Mouse (Mus musculus): Measurements from ENCODE around the gene St6galnac4. TPM values are rescaled to one million over a fixed set of nuclear protein-coding genes. Genes with fewer than 3 reads are reported as not detected.
A peak's percentile ranks its signal among the peaks of the same experiment; 100 is the strongest.

The St6galnac4 gene
- 15.9 and 17.1 TPM in 2 replicates for polyA plus RNA-seq (2016; fragmentation: Nextera tagmentation; extraction: Ambion mirVana)

DNA sequence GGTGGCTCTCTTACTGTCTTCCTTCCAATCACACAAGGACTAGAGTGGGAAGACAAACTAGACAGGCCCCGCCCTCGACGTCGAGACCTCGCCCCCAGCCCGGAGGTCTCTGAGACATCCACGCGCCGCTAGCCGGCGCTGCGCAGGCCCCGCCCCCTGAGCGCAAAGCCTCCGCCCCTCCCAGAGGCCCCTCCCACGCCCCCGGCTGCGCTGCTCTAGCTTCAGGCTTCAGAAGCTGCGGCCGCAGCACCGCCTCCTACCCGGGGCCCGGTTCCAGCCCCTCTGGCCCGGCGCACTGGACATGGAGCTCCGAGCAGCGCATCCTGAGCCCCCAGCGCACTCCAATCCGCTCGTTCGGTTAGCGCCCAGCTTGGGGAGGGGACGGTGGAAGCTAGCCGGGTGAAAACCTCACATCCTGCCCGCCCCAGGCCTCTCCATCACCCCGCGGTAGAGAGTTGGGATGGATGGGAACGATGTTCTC lies at the start of gene St6galnac4:
St6galnac4 (plus strand) TSS at position 225 of the 481 bp plus-strand sequence.
- under 1% methylated on average over 38 of the region's 38 CpGs for WGBS
- peak; percentile 95 for DNase-seq (ENCODE audit: low spot score)
- H3K4me1 ChIP-seq, result peaks cover 39% of the 10 kb centered on the region
- H3K4me3 ChIP-seq, result peak within 1 kb of the TSS; percentile 60
- H3K27me3 ChIP-seq (ENCODE audit: low read depth, poor library complexity, severe bottlenecking), result peaks cover 42% of the 10 kb centered on the region
- H3K36me3 ChIP-seq, result no peaks in the 10 kb centered on the region
- peak within 1 kb of the TSS; percentile 84 for H3K27ac ChIP-seq (replicated peaks)
- no peaks in the 10 kb centered on the region for H3K9me3 ChIP-seq (replicated peaks)

DNA sequence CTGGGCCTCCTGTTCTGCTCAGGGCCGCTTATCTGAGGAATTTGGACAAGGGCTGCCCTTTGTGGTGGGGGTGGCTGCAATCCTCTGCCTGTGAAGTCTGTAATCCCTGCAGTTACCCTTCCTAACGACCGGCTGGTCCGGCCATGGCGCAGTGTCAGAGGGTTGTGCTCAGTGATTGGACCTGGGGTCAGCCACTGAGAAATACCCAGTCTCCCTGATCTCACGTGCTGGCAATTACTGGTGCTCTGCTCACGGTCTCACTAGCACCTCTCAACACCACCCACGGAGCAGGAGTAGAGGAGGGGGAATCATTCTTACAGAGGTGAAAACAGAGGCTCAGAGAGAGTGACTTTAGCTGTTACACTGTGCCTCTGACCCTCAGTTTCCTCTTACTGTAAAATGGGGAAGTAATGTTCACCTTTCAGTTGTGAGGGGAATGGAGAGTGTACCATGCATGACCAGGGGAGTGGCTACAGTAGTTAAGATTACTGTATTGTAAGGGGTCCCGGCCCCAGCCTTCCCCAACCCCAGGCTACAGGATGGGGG lies 49.5 kb upstream of the St6galnac4 start:
- peak overlapping the region; percentile 94 for H3K27ac ChIP-seq (replicated peaks)
- 13% methylated on average over 9 of the region's 9 CpGs for WGBS
- peak; percentile 44 for DNase-seq (ENCODE audit: low spot score)

GRCm38 (mm10) chr2:32537941-32538340 lies 49.0 kb upstream of the St6galnac4 start:
- DNase-seq (ENCODE audit: low spot score), result no peak
- Histone ChIP-seq H3K4me3 (peak overlapping the region; percentile 91), H3K27me3 (ENCODE audit: low read depth, poor library complexity, severe bottlenecking) (no peaks in the 10 kb centered on the region), H3K9me3 (replicated peaks) (no peaks in the 10 kb centered on the region), H3K4me1 (peaks cover 78% of the 10 kb centered on the region), H3K36me3 (no peaks in the 10 kb centered on the region), H3K27ac (replicated peaks) (peak overlapping the region; percentile 94)
- WGBS, result 89% methylated on average over 5 of the region's 5 CpGs

More for the DNA sequence above, 49.5 kb upstream of the St6galnac4 start:
- H3K4me1 ChIP-seq, result peaks cover 78% of the 10 kb centered on the region
- no peaks in the 10 kb centered on the region for H3K9me3 ChIP-seq (replicated peaks)
- peak overlapping the region; percentile 91 for H3K4me3 ChIP-seq
- H3K36me3 ChIP-seq, result no peaks in the 10 kb centered on the region
- no peaks in the 10 kb centered on the region for H3K27me3 ChIP-seq (ENCODE audit: low read depth, poor library complexity, severe bottlenecking)

DNA sequence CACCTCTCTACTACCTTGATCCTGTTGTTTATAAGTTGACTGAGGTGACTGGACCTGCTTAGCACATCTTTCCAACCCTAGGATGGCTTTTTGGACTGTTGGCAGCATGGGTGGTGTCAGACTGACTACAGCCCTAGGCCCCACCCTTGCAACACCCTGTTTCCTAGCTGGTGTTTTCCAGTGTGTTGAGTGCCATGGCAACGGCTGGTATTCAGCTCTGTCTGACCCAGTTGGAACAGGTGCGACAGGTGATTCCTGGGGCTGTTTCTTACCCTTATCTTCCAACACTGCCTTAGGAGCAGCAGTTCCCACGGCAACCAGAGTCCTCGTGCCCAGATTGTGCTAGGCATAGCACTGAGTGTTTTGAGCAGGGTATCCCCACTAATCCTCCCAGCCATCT lies 48.4 kb upstream of the St6galnac4 start:
- Histone ChIP-seq H3K4me1 (peaks cover 73% of the 10 kb centered on the region), H3K27ac (replicated peaks) (no peak overlapping the region; the same call in 1 of the 2 replicates), H3K4me3 (peak overlapping the region; percentile 91; the same call in 1 of the 2 replicates), H3K27me3 (ENCODE audit: low read depth, poor library complexity, severe bottlenecking) (no peaks in the 10 kb centered on the region), H3K9me3 (replicated peaks) (no peaks in the 10 kb centered on the region), H3K36me3 (no peaks in the 10 kb centered on the region)
- 80% methylated on average over 4 of the region's 4 CpGs for WGBS
- DNase-seq (ENCODE audit: low spot score), result no peak

DNA sequence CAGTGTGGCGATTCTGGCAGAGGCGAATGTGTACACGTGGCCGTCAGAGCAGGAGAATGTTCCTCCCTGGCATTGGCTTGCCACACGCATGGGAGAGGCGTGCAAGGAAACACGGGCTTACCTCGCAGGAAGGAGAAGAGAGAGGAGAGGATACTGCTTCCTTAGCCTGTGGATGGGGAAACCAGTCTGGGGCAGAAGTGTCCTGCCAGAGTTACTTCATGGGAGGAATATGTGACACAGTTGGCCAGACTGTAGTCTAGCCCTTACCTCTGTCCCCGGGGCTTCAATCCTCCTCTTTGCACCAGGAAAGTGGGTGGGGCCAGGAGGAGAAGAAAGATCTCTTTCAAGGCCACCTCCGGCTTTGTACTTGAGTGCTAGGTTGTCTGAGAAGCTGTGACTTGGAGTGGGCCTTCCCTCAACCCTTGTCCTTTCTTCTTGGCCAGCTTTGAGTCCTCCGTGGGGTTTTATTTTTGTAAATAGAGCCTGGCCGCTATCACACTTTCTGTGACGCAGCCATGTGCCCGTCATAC lies 47.4 kb upstream of the St6galnac4 start:
- Histone ChIP-seq H3K4me3 (no peak overlapping the region), H3K27me3 (ENCODE audit: low read depth, poor library complexity, severe bottlenecking) (no peaks in the 10 kb centered on the region), H3K9me3 (replicated peaks) (no peaks in the 10 kb centered on the region), H3K27ac (replicated peaks) (0 out of 2 replicates have a peak overlapping the region, but pooled peaks have one; percentile 23), H3K4me1 (peaks cover 62% of the 10 kb centered on the region), H3K36me3 (peaks cover 6% of the 10 kb centered on the region; the same call in 1 of the 2 replicates)
- 91% methylated on average over 14 of the region's 14 CpGs for WGBS
- no peak for DNase-seq (ENCODE audit: low spot score)

GRCm38 (mm10) chr2:32541333-32541908 lies 45.5 kb upstream of the St6galnac4 start:
- H3K36me3 ChIP-seq, result peaks cover 20% of the 10 kb centered on the region
- H3K4me1 ChIP-seq, result peaks cover 48% of the 10 kb centered on the region
- no peak overlapping the region for H3K4me3 ChIP-seq
- WGBS, result 86% methylated on average over 2 of the region's 2 CpGs
- no peaks in the 10 kb centered on the region for H3K9me3 ChIP-seq (replicated peaks)
- no peak overlapping the region; the same call in none of the 2 replicates for H3K27ac ChIP-seq (replicated peaks)
- DNase-seq (ENCODE audit: low spot score), result no peak
- no peaks in the 10 kb centered on the region for H3K27me3 ChIP-seq (ENCODE audit: low read depth, poor library complexity, severe bottlenecking)

DNA sequence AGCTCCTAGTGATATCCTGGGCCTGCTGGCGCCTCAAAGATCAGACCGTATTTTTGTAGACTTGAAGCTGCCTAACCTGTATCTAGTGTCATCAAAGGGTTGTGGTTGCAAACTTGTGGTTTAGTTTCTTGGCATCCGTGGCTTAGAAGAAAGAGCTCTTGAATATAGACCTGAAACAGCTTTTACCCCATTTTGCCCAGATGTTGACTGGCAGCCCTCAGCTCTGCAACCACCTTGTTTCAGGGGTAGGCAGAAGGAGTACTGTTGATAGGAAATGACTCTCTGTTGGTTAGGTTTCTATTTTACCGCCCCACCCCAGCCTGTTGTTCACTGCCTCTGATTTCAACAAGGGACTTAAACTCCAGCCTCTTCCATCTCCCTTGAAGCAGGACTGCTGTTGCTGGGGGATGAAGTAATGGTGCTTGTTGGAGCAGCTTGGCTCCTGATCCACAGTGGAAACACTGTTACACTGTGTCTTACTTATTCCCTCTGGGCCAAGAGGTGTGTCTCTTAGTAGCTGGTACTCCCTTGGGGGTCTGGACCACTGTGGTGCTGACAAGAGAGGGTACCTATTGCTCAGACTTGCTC lies 44.8 kb upstream of the St6galnac4 start:
- no peak overlapping the region for H3K4me3 ChIP-seq
- peaks cover 23% of the 10 kb centered on the region for H3K36me3 ChIP-seq
- 91% methylated on average over 4 of the region's 4 CpGs for WGBS
- H3K27ac ChIP-seq (replicated peaks), result no peak overlapping the region
- no peaks in the 10 kb centered on the region for H3K27me3 ChIP-seq (ENCODE audit: low read depth, poor library complexity, severe bottlenecking)
- H3K9me3 ChIP-seq (replicated peaks), result no peaks in the 10 kb centered on the region
- H3K4me1 ChIP-seq, result peaks cover 45% of the 10 kb centered on the region
- DNase-seq (ENCODE audit: low spot score), result no peak

- no peaks in the 10 kb centered on the region for H3K9me3 ChIP-seq (replicated peaks)
- no peaks in the 10 kb centered on the region for H3K27me3 ChIP-seq (ENCODE audit: low read depth, poor library complexity, severe bottlenecking)
- H3K4me1 ChIP-seq, result peaks cover 39% of the 10 kb centered on the region
- no peak for DNase-seq (ENCODE audit: low spot score)
- H3K36me3 ChIP-seq, result peaks cover 31% of the 10 kb centered on the region
- WGBS, result 97% methylated on average over 3 of the region's 3 CpGs
- no peak overlapping the region for H3K27ac ChIP-seq (replicated peaks)
- no peak overlapping the region for H3K4me3 ChIP-seq
Observed at GRCm38 (mm10) chr2:32543031-32543449, 43.9 kb upstream of the St6galnac4 start.

DNA sequence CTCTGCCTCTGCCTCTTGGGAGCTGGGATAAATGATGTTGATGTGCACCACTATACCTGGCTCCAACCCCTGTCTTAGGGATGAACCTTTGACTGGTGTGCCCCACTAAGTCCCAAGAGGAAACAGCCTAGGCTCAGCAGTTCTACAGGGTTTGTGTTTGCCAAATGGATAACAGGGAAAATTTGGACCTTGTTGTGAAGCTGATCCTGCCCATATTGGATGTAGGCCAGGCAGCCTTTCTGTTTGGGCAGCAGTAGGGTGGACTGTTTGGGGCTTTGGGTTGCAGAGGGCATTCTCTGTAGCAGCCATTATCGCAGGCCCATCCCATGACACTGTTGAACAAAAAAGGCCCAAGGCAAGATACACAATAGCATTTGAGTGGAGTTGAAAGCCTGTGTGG lies 39.9 kb upstream of the St6galnac4 start:
- DNase-seq (ENCODE audit: low spot score), result no peak
- Histone ChIP-seq H3K9me3 (replicated peaks) (no peaks in the 10 kb centered on the region), H3K4me3 (no peak overlapping the region), H3K27ac (replicated peaks) (peak overlapping the region; percentile 55; the same call in 1 of the 2 replicates), H3K36me3 (peaks cover 31% of the 10 kb centered on the region), H3K4me1 (peaks cover 12% of the 10 kb centered on the region), H3K27me3 (ENCODE audit: low read depth, poor library complexity, severe bottlenecking) (no peaks in the 10 kb centered on the region)
- 70% methylated on average over 1 of the region's 1 CpGs for WGBS

DNA sequence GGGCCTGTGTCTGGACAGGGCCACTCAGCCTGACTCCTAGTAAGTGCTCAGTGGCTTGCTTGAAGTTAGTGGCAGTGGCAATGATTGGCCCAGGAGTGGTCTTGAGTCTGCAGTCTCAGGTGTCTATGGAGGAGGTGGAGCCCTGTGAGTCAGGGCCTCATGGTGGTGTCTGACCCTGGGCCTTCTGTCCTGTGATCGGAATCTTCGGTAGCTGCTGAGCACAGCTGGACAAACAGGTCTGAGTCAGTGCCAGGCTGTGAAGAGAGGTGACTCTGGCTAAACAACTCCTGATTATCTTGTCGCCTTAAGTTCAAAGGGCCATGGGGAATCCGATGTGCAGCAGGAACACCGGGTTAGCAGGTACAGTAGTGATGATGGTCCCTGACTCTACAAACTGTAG lies 39.5 kb upstream of the St6galnac4 start:
- H3K4me3 ChIP-seq, result no peak overlapping the region
- DNase-seq (ENCODE audit: low spot score), result no peak
- no peaks in the 10 kb centered on the region for H3K9me3 ChIP-seq (replicated peaks)
- peak overlapping the region; percentile 55; the same call in 1 of the 2 replicates for H3K27ac ChIP-seq (replicated peaks)
- H3K4me1 ChIP-seq, result peaks cover 12% of the 10 kb centered on the region
- peaks cover 31% of the 10 kb centered on the region for H3K36me3 ChIP-seq
- no peaks in the 10 kb centered on the region for H3K27me3 ChIP-seq (ENCODE audit: low read depth, poor library complexity, severe bottlenecking)
- 92% methylated on average over 5 of the region's 5 CpGs for WGBS

DNA sequence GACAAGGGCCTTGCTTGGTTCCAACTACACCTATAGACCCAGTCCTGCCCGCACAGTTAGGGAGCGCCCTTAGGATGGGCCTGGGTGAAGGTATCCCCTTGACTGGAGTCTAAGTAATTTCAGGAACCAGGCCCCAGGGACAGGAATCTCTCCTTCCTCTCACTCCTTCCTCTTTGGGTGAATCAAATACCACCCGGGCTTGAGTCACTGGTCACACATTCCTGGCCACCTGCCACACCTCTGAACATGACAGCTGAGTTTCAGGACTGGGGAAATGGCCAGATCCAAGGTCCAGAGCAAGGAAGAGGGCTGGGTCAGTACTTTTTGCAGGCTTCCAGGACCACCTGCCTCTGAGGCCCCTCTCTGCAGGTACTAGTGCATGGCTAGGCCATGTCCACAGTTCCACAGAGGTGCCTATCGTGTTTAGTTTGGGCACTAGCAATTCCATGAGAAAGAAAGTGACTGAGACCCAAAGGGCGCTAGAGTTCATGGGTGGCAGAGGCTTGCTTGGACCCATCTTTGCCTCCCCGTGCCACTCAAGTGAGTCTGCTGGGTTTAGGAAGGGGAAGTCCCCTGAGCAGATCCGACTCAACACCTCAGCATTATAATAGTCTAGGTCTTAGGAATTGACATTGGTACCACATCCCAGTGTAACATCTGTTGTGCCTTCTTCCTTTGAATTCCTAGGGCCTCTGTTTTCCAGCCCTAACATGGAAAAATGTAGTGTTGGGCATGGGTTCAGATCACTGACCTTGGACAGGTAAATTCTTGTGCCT lies 38.7 kb upstream of the St6galnac4 start:
- Histone ChIP-seq H3K4me3 (no peak overlapping the region), H3K9me3 (replicated peaks) (no peaks in the 10 kb centered on the region), H3K4me1 (peaks cover 12% of the 10 kb centered on the region), H3K27ac (replicated peaks) (no peak overlapping the region), H3K36me3 (peaks cover 31% of the 10 kb centered on the region), H3K27me3 (ENCODE audit: low read depth, poor library complexity, severe bottlenecking) (no peaks in the 10 kb centered on the region)
- DNase-seq (ENCODE audit: low spot score), result no peak
- WGBS, result 88% methylated on average over 7 of the region's 7 CpGs

DNA sequence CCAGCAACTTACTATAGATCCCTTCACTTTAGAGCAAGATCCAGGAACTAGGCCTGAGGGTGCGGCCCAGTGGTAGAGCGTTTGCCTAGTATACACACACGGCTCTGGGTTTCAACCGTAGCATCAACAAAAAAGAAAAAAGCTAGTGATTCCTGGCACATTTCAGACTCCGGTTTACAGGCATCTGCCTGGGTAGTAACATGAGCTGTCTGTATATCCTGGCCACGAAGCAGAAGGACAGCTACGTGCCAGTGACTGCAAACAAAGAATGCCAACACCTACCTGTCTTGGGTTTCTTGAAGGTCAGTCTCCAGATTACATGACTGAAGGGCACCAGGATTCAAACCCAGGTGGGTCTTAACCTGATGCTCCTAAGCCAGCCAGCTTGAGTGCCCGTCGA lies 37.7 kb upstream of the St6galnac4 start:
- Histone ChIP-seq H3K4me1 (peaks cover 12% of the 10 kb centered on the region), H3K27ac (replicated peaks) (no peak overlapping the region), H3K36me3 (peaks cover 28% of the 10 kb centered on the region), H3K27me3 (ENCODE audit: low read depth, poor library complexity, severe bottlenecking) (no peaks in the 10 kb centered on the region), H3K4me3 (no peak overlapping the region), H3K9me3 (replicated peaks) (no peaks in the 10 kb centered on the region)
- no peak for DNase-seq (ENCODE audit: low spot score)
- WGBS, result 95% methylated on average over 9 of the region's 9 CpGs

All from midbrain, embryonic 10.5 days (tissue).